ENCODE assay signal across 8 mouse cellular contexts in the genomic region with DNA sequence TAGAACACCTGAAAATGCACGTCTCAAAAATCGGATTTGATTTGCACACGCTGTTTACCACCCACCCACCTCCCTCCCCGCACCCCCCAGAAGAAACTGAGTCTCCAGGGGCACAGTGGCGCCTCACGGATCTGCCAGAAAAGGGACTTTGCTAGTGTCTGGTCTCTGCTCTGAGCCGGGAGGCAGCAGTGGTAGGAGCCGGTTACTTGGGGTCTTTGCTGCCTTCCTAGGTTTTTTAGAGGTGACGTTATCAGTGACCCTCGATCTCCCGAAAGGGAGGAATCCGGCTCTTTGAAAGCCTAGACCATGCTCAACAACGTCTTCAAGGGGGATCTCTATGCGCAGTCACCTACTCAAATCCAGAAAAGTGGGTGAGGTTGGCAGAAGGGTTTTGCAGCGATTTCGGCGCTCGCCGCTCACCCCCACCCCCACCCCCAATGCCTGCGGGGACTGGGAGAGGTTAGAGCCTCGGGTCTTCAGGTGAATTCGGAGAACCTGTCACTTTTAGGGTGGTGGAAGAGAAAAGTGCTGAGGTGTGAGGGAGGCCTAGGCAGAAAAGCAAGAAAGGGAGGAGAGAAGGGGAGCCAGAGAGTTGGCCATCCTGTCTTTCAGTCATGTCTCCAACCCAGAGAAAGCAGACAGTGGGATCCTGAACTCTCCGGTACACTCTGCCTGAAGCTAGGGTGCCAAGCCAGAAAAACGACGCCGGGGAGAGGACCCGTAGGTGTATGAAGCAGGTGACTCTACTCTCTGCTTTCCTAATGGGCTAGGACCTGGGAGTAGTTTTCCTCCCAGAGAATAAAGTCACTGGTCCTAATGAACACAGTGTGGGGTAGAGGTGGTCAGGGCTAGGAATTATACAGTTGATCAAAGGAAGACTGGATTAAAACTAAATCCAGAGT.
A peak's percentile ranks its signal among the peaks of the same experiment; 100 is the strongest.
DNase-seq lines count a peak whose midpoint lies in the region; ATAC-seq lines count a peak whose summit lies in the region.

No protein-coding gene starts in this region.

- peak; percentile 85 for DNase-seq in heart, adult 11 months
- no peak for DNase-seq in heart, postnatal 25 days (ENCODE audit: low spot score)
- DNase-seq in B cell, adult 2 months, result peak; percentile 16 to 33
- peak; percentile 60 for DNase-seq in embryo, embryonic 10.5 days (ENCODE audit: low spot score)
- peak; percentile 36 to 49 for DNase-seq in kidney, postnatal 4 days
- peak; percentile 54 for DNase-seq in retina, postnatal 1 day
- no peak for DNase-seq in gastrocnemius, postnatal 14 days

- intact Hi-C loops in heart, postnatal 25 days (cut with DNase I), result loop anchor here (2.0 to 10.0 kb wide), 4 partner anchors 150 to 1188 kb away; no protein-coding TSS in a partner anchor
- intact Hi-C loops in gastrocnemius, postnatal 14 days (cut with DNase I; ENCODE audit: low total_unique reads), result loop anchor here (5.0 kb wide), 2 partner anchors 152 to 887 kb away; no protein-coding TSS in a partner anchor

- no peak for ATAC-seq in frontal cortex, adult (ENCODE audit: low TSS enrichment)

Comparison
In these comparisons a context has a peak if more than half of its experiments do, and no peak if none do; other contexts are left out.
1. DNase-seq: peak in heart, adult 11 months (single experiment), B cell, adult 2 months (2 of 2), embryo, embryonic 10.5 days (single experiment), kidney, postnatal 4 days (2 of 2) and retina, postnatal 1 day (single experiment); none in heart, postnatal 25 days (single experiment) and gastrocnemius, postnatal 14 days (single experiment).